Mouse (Mus musculus): ENCODE results near the gene Gm4491.
A peak's percentile ranks its signal among the peaks of the same experiment; 100 is the strongest.

Gene Gm4491

DNA sequence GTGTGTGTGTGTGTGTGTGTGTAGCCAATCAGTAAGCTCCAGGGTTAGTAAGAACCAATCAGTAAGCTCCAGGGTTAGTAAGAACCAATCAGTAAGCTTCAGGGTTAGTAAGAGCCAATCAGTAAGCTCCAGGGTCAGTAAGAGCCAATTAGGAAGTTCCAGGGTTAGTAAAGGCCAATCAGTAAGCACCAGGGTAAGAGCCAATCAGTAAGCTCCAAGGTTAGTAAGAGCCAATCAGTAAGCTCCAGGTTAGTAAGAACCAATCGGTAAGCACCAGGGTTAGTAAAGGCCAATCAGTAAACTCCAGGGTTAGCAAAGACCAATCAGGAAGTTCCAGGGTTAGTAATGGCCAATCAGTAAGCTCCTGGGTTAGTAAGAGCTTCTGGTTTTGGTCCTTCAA lies 32.8 kb downstream of the Gm4491 start:
- no peak for DNase-seq

DNA sequence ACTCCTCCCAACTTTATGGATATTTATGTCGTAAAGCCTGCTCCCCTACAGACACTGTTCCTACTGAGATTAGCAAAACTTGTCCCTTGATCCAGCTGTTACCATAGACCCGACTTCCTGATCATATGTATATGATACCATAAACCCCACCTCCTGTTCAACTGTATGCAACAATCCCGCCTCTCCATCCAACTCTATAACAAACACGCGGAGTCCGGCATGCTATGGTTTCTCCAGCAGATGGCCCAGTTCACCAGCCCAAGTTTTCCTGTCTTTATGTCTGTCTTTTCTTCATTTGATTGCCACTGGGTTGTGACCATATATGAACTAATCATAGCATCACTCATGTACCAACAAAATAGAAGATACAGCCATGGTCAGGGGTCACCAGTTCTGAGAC lies 40.1 kb downstream of the Gm4491 start:
- peak; percentile 29 to 43 for DNase-seq

DNA sequence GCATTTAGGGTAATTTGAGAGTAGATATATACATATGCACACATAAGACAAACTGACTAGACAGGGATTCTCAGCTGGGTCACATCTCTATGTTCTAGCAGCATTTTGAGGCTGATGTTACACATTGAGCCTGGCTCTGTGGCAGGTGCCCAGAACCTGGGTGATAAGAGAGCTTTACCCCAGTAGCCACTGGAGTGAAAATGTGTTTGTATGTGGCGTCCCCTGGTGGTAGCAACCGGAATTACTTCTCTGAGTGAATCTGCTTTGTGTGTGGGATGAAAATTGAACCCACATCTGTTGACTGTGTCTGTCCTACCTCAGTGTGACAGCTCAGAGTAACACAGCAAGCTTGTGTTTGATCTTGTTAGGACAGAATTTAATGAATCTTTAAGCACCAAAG lies 45.8 kb downstream of the Gm4491 start:
- peak; percentile 42 to 78 for DNase-seq

DNA sequence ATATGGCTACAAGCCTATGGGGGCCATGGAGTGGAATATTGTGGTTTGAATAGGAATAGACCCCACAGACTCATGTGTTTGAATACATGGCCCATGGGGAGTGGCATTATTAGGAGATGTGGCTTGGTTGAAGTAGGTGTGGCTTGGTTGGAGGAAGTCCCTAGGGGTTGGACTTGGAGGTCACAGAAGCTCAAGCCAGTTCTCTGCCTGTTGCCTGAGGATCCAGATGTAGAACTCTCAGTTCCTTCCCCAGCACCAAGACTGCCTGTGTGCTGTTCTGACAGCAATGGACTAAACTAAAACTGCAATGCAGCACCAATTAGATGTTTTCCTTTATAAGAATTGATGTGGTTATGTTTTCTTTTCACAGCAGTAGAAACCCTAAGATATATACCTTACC lies 49.6 kb downstream of the Gm4491 start:
- DNase-seq: no peak

Measured in kidney, postnatal 36 days (tissue).